Mouse (Mus musculus): Measurements from ENCODE around the gene Ccdc124. TPM values are rescaled to one million over a fixed set of nuclear protein-coding genes. Genes with fewer than 3 reads are reported as not detected.

Gene Ccdc124
- polyA plus RNA-seq (2014; fragmentation: Nextera tagmentation; extraction: Ambion mirVana) = 97.3 and 105 TPM in 2 replicates

DNA sequence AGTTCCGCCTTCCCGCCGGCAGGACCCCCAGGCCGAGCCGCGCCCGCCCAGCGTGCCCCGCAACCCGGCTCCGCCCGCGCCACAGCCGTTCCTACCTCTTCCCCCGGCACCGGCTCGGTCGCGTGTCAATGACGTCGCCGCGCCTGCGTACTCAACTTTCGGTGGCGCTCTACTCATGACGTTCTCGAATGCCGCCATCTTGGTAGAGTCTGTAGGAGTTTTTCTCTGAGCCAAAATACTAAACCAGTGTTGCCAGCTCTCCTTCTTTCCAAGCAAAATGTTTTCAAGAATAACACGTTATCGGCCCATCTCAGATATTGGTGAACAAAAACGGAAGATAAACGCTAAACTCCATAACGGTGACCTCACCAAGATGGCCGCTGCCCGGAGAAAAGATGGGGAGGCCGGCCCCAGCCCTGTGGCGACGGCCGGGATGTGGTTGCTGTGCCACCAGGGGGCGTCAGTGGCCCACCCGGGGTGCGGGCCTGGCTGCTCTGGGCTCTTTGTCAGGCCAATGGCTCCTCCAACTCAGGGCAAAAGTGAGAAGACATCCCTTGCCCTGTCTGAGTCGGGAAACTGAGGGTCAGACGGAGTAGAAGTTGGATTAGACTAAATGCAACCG is at the start of gene Ccdc124:
TSS of gene Ccdc124 (minus strand) at position 572 of the 622 bp plus-strand sequence.
- WGBS = 1% methylated on average over 46 of the region's 46 CpGs
- ATAC-seq (replicated peaks; ENCODE audit: low FRiP score, low TSS enrichment, low read depth) (peak; percentile 88), DNase-seq (ENCODE audit: low spot score) (peak; percentile 97)
- Histone ChIP-seq H3K9me3 (ENCODE audit: control insufficient read depth, low read length) (no peaks in the 10 kb centered on the region), H3K4me3 (ENCODE audit: low read depth, low read length) (peak within 1 kb of the TSS; percentile 85), H3K9ac (ENCODE audit: low read length) (peak within 1 kb of the TSS; percentile 78), H3K36me3 (ENCODE audit: control insufficient read depth, insufficient read depth, low read length) (no peaks in the 10 kb centered on the region), H3K27ac (ENCODE audit: low read depth) (peak within 1 kb of the TSS; percentile 88), H3K4me1 (replicated peaks; ENCODE audit: control insufficient read depth, insufficient read depth, low read length) (peaks cover 10% of the 10 kb centered on the region), H3K4me2 (ENCODE audit: low read length) (peak within 1 kb of the TSS; percentile 94), H3K27me3 (replicated peaks; ENCODE audit: control insufficient read depth, insufficient read depth, low read length) (no peaks in the 10 kb centered on the region)

- ATAC-seq (replicated peaks; ENCODE audit: low FRiP score, low TSS enrichment, low read depth) (no peak), DNase-seq (ENCODE audit: low spot score) (no peak)
- Histone ChIP-seq H3K27ac (ENCODE audit: low read depth) (no peak overlapping the region), H3K9me3 (ENCODE audit: control insufficient read depth, low read length) (no peaks in the 10 kb centered on the region), H3K36me3 (ENCODE audit: control insufficient read depth, insufficient read depth, low read length) (peaks cover 31% of the 10 kb centered on the region), H3K4me3 (ENCODE audit: low read depth, low read length) (no peak overlapping the region), H3K27me3 (replicated peaks; ENCODE audit: control insufficient read depth, insufficient read depth, low read length) (no peaks in the 10 kb centered on the region), H3K4me2 (ENCODE audit: low read length) (no peak overlapping the region), H3K9ac (ENCODE audit: low read length) (no peak overlapping the region), H3K4me1 (replicated peaks; ENCODE audit: control insufficient read depth, insufficient read depth, low read length) (no peaks in the 10 kb centered on the region)
- 82% methylated on average over 9 of the region's 9 CpGs for WGBS
These were observed 46.6 kb upstream of the Ccdc124 start for GRCm38 (mm10) chr8:70920049-70920922.

- ATAC-seq (replicated peaks; ENCODE audit: low FRiP score, low TSS enrichment, low read depth) = no peak
- H3K4me3 ChIP-seq (ENCODE audit: low read depth, low read length) = no peak overlapping the region
- DNase-seq (ENCODE audit: low spot score) = no peak
- no peak overlapping the region for H3K27ac ChIP-seq (ENCODE audit: low read depth)
- H3K4me1 ChIP-seq (replicated peaks; ENCODE audit: control insufficient read depth, insufficient read depth, low read length) = no peaks in the 10 kb centered on the region
- WGBS = 92% methylated on average over 17 of the region's 17 CpGs
- H3K36me3 ChIP-seq (ENCODE audit: control insufficient read depth, insufficient read depth, low read length) = peaks cover 76% of the 10 kb centered on the region
- no peaks in the 10 kb centered on the region for H3K27me3 ChIP-seq (replicated peaks; ENCODE audit: control insufficient read depth, insufficient read depth, low read length)
- no peaks in the 10 kb centered on the region for H3K9me3 ChIP-seq (ENCODE audit: control insufficient read depth, low read length)
- no peak overlapping the region for H3K4me2 ChIP-seq (ENCODE audit: low read length)
- no peak overlapping the region for H3K9ac ChIP-seq (ENCODE audit: low read length)
These were observed 41.0 kb upstream of the Ccdc124 start for GRCm38 (mm10) chr8:70914704-70915103.

DNA sequence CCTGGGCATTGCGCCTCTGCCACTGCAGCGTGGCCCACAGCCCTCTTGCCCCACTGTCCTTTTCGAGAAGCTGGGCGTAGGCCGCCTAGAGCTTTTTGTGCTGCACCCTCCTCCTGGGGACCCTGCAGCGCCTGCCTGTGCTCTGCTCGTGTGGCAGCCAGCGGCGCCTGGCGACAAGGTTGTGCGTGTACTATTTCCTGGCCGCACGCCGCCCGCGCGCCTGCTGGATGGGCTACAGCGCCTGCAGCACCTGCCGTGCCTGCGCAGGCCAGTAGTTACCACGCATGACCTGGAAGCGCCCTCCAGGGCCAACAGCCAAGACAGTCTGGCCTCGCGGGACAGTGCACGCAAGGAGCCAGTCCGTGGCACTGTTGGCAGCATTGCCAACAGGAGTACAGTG is 39.8 kb upstream of the Ccdc124 start:
- no peaks in the 10 kb centered on the region for H3K9me3 ChIP-seq (ENCODE audit: control insufficient read depth, low read length)
- H3K9ac ChIP-seq (ENCODE audit: low read length) = no peak overlapping the region
- 93% methylated on average over 26 of the region's 26 CpGs for WGBS
- H3K4me1 ChIP-seq (replicated peaks; ENCODE audit: control insufficient read depth, insufficient read depth, low read length) = no peaks in the 10 kb centered on the region
- H3K4me3 ChIP-seq (ENCODE audit: low read depth, low read length) = no peak overlapping the region
- DNase-seq (ENCODE audit: low spot score) = no peak
- H3K4me2 ChIP-seq (ENCODE audit: low read length) = no peak overlapping the region
- H3K27ac ChIP-seq (ENCODE audit: low read depth) = no peak overlapping the region
- H3K36me3 ChIP-seq (ENCODE audit: control insufficient read depth, insufficient read depth, low read length) = peaks cover 78% of the 10 kb centered on the region
- no peak for ATAC-seq (replicated peaks; ENCODE audit: low FRiP score, low TSS enrichment, low read depth)
- H3K27me3 ChIP-seq (replicated peaks; ENCODE audit: control insufficient read depth, insufficient read depth, low read length) = no peaks in the 10 kb centered on the region

- no peak for DNase-seq (ENCODE audit: low spot score)
- Histone ChIP-seq H3K9ac (ENCODE audit: low read length) (no peak overlapping the region), H3K4me1 (replicated peaks; ENCODE audit: control insufficient read depth, insufficient read depth, low read length) (no peaks in the 10 kb centered on the region), H3K9me3 (ENCODE audit: control insufficient read depth, low read length) (no peaks in the 10 kb centered on the region), H3K27me3 (replicated peaks; ENCODE audit: control insufficient read depth, insufficient read depth, low read length) (no peaks in the 10 kb centered on the region), H3K36me3 (ENCODE audit: control insufficient read depth, insufficient read depth, low read length) (peaks cover 76% of the 10 kb centered on the region), H3K4me2 (ENCODE audit: low read length) (no peak overlapping the region), H3K27ac (ENCODE audit: low read depth) (no peak overlapping the region), H3K4me3 (ENCODE audit: low read depth, low read length) (no peak overlapping the region)
- ATAC-seq (replicated peaks; ENCODE audit: low FRiP score, low TSS enrichment, low read depth) = no peak
- WGBS = 91% methylated on average over 30 of the region's 30 CpGs
These were observed 39.2 kb upstream of the Ccdc124 start for GRCm38 (mm10) chr8:70912955-70913354.

DNA sequence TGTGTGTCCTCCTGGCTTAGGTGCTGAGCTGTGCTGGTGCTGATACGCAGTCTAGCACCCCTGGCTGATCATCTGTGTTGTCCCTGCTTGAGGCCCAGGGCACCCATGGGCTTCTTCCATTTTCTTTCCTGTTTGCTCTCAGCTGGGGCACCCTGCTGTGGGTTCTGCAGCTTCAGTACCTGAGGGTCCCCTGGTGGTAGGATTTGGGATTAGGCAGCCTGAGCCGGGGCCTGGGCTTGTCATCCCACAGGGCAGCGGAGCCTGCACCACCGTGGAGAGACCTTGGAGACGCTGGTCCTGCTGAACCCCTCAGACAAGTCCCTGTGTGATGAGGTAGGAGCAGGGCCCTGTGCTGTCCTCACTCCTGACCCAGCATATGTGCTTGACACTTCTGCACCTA is 37.9 kb upstream of the Ccdc124 start:
- H3K27ac ChIP-seq (ENCODE audit: low read depth) = no peak overlapping the region
- DNase-seq (ENCODE audit: low spot score) (no peak), ATAC-seq (replicated peaks; ENCODE audit: low FRiP score, low TSS enrichment, low read depth) (no peak)
- H3K9ac ChIP-seq (ENCODE audit: low read length) = no peak overlapping the region
- no peaks in the 10 kb centered on the region for H3K27me3 ChIP-seq (replicated peaks; ENCODE audit: control insufficient read depth, insufficient read depth, low read length)
- H3K9me3 ChIP-seq (ENCODE audit: control insufficient read depth, low read length) = no peaks in the 10 kb centered on the region
- peaks cover 6% of the 10 kb centered on the region for H3K4me1 ChIP-seq (replicated peaks; ENCODE audit: control insufficient read depth, insufficient read depth, low read length)
- no peak overlapping the region for H3K4me3 ChIP-seq (ENCODE audit: low read depth, low read length)
- 80% methylated on average over 5 of the region's 5 CpGs for WGBS
- H3K36me3 ChIP-seq (ENCODE audit: control insufficient read depth, insufficient read depth, low read length) = peaks cover 62% of the 10 kb centered on the region
- H3K4me2 ChIP-seq (ENCODE audit: low read length) = no peak overlapping the region

DNA sequence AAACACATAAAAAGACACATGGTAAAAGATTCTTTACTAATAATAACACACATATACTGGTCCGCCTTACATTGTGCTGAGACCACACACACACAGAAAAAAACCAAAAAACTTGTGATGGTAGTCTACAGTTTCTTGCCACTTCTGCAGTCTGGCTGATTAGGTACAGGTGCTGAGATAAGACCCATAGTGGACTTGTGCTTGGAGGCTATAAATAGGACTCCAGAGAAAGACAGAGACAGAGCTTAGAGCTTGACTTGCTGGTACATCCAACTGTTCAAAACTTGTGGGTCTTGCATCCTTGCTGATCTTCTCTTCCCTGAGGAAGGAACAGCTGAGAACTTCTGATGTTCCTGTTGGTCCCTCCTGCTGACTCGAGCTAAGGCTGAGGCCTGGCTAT is 33.8 kb upstream of the Ccdc124 start:
- no peaks in the 10 kb centered on the region for H3K27me3 ChIP-seq (replicated peaks; ENCODE audit: control insufficient read depth, insufficient read depth, low read length)
- no peak overlapping the region for H3K4me3 ChIP-seq (ENCODE audit: low read depth, low read length)
- WGBS = 85% methylated on average over 2 of the region's 2 CpGs
- DNase-seq (ENCODE audit: low spot score) (no peak), ATAC-seq (replicated peaks; ENCODE audit: low FRiP score, low TSS enrichment, low read depth) (no peak)
- no peak overlapping the region for H3K9ac ChIP-seq (ENCODE audit: low read length)
- no peak overlapping the region for H3K4me2 ChIP-seq (ENCODE audit: low read length)
- H3K27ac ChIP-seq (ENCODE audit: low read depth) = no peak overlapping the region
- H3K4me1 ChIP-seq (replicated peaks; ENCODE audit: control insufficient read depth, insufficient read depth, low read length) = peaks cover 10% of the 10 kb centered on the region
- H3K9me3 ChIP-seq (ENCODE audit: control insufficient read depth, low read length) = no peaks in the 10 kb centered on the region
- H3K36me3 ChIP-seq (ENCODE audit: control insufficient read depth, insufficient read depth, low read length) = peaks cover 22% of the 10 kb centered on the region

GRCm38 (mm10) chr8:70905831-70906736 is 32.3 kb upstream of the Ccdc124 start, which contains the start of gene Map1s:
TSS of gene Map1s (plus strand) at chr8:70905932.
- peak within 1 kb of the TSS; percentile 80 for H3K4me3 ChIP-seq (ENCODE audit: low read depth, low read length)
- H3K9me3 ChIP-seq (ENCODE audit: control insufficient read depth, low read length) = no peaks in the 10 kb centered on the region
- peaks cover 10% of the 10 kb centered on the region for H3K4me1 ChIP-seq (replicated peaks; ENCODE audit: control insufficient read depth, insufficient read depth, low read length)
- H3K9ac ChIP-seq (ENCODE audit: low read length) = peak within 1 kb of the TSS; percentile 92
- H3K27ac ChIP-seq (ENCODE audit: low read depth) = peak within 1 kb of the TSS; percentile 90
- ATAC-seq (replicated peaks; ENCODE audit: low FRiP score, low TSS enrichment, low read depth) = peak; percentile 92
- DNase-seq (ENCODE audit: low spot score) = peak; percentile 91
- H3K36me3 ChIP-seq (ENCODE audit: control insufficient read depth, insufficient read depth, low read length) = peaks cover 10% of the 10 kb centered on the region
- 0 out of 2 replicates have a peak, but pooled peaks cover 2% of the 10 kb centered on the region for H3K27me3 ChIP-seq (replicated peaks; ENCODE audit: control insufficient read depth, insufficient read depth, low read length)
- under 1% methylated on average over 81 of the region's 86 CpGs for WGBS
- H3K4me2 ChIP-seq (ENCODE audit: low read length) = peak within 1 kb of the TSS; percentile 73
